In the genomic region with DNA sequence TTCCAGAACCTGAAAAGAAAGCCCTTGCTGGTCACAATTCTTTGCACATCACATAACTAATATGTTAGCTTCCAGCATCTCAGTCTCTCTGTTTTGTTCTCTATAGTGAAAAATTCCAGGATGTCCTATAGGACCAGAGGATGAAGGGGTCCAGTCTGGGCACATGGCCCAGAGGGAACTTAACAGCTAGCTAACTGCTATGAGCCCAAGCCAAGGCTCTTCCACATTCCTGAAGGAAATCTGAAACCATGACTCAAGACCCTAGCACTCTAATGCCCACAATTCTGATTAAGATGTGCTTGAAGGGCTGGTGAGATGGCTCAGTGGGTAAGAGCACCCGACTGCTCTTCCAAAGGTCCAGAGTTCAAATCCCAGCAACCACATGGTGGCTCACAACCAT, we compare ENCODE assay signal across 23 mouse cellular contexts.
"Had no signal": no experiment of that assay in that cellular context is flagged by ENCODE, and none has a peak within 500 bp of the region (broad histone marks: within the 10 kb centered on the region; RNA-seq: fewer than 3 reads in every experiment).

No protein-coding gene starts in this region.

- H3K9me3 ChIP-seq: heart, embryonic 12.5 days; hindbrain, embryonic 13.5 days; hindbrain, embryonic 15.5 days; kidney, embryonic 15.5 days; limb, embryonic 12.5 days; limb, embryonic 15.5 days; liver, embryonic 12.5 days had no signal

- H3K36me3 ChIP-seq: limb, embryonic 15.5 days had no signal

- H3K4me3 ChIP-seq: heart, embryonic 12.5 days; hindbrain, embryonic 13.5 days; hindbrain, embryonic 15.5 days; kidney, embryonic 15.5 days; limb, embryonic 12.5 days; limb, embryonic 15.5 days; liver, embryonic 12.5 days had no signal

- H3K27me3 ChIP-seq: heart, embryonic 12.5 days; hindbrain, embryonic 13.5 days; hindbrain, embryonic 15.5 days; kidney, embryonic 15.5 days; limb, embryonic 12.5 days; limb, embryonic 15.5 days had no signal

- H3K27ac ChIP-seq: hindbrain, embryonic 13.5 days; hindbrain, embryonic 15.5 days; hindbrain, postnatal 0 days; kidney, embryonic 15.5 days; kidney, postnatal 0 days; limb, embryonic 12.5 days; limb, embryonic 15.5 days; liver, embryonic 12.5 days; liver, embryonic 14.5 days had no signal

- DNase-seq: gastrocnemius, postnatal 14 days; gastrocnemius, postnatal 36 days; heart, adult 18-20 months; heart, postnatal 10 days; heart, postnatal 36 days; kidney, adult 11 months; kidney, adult 2 months; kidney, adult 9 months; kidney, postnatal 14 days; kidney, postnatal 36 days; layer of hippocampus, adult 9-11 months; layer of hippocampus, postnatal 36 days; left cerebral cortex, postnatal 4 days had no signal
